Mouse (Mus musculus) heart, postnatal 0 days (tissue): ENCODE measurements around the gene Gabrb2.

ENCODE experiments used
- CTCF ChIP-seq: IDR thresholded peaks from 2 replicates; pipeline ENCODE4 v1.5.1; 2016; ENCODE audit warnings: antibody characterized with exemption, control low read depth, low read depth
- EP300 ChIP-seq: IDR thresholded peaks from 2 replicates; pipeline ENCODE4 v1.6.1; 2016; ENCODE audit warnings: antibody characterized with exemption, low read depth

- TF ChIP-seq CTCF (no peak), EP300 (no peak)
Measured at GRCm38 (mm10) chr11:42420634-42421470, 1.3 kb downstream of the Gabrb2 start.
